Mouse (Mus musculus): ENCODE measurements around the gene Hspe1. TPM values are rescaled to one million over a fixed set of nuclear protein-coding genes. Genes with fewer than 3 reads are reported as not detected.
"Not testable (repeated sequence)": the region's sequence is repeated elsewhere in the genome, so short reads cannot be mapped to it uniquely, and the experiment has no call there.

Gene Hspe1
- total and polyA plus RNA-seq, 3 experiments: 44.5 to 180 (median 153) TPM

- Histone ChIP-seq H3K27ac (no peak overlapping the region; the same call in 1 of the 2 replicates), H3K27me3 (ENCODE audit: control insufficient read depth, insufficient read depth, low read length) (no peaks in the 10 kb centered on the region), H3K4me1 (ENCODE audit: control insufficient read depth, insufficient read depth, low read length) (peaks cover 21% of the 10 kb centered on the region), H3K36me3 (ENCODE audit: control insufficient read depth, insufficient read depth, low read length) (peaks cover 45% of the 10 kb centered on the region), H3K79me2 (replicated peaks; ENCODE audit: control insufficient read depth, insufficient read depth, low read length) (peaks cover 12% of the 10 kb centered on the region), H3K4me3 (no peak overlapping the region), H3K9ac (ENCODE audit: low read depth, low read length) (no peak overlapping the region)
- no peak for TF ChIP-seq POLR2A (IDR thresholded peaks at IDR 0.05; ENCODE audit: insufficient read depth, low read depth, low read length)
- no peak for TF ChIP-seq EP300 (IDR thresholded peaks at IDR 0.05; ENCODE audit: insufficient read depth, low read depth, low read length)
- TF ChIP-seq CTCF (IDR thresholded peaks at IDR 0.05): no peak
- intact Hi-C loops (cut with DNase I): no loop called here
- WGBS: 74% methylated on average over 5 of the region's 5 CpGs
- no peak for DNase-seq
Observed at GRCm38 (mm10) chr1:55055322-55056115, 32.4 kb upstream of the Hspe1 start.

- WGBS: 63% methylated on average over 2 of the region's 3 CpGs
- H3K27ac ChIP-seq; intact Hi-C loops (cut with DNase I); H3K4me3 ChIP-seq; DNase-seq; H3K9ac ChIP-seq (ENCODE audit: low read depth, low read length); H3K27me3 ChIP-seq (ENCODE audit: control insufficient read depth, insufficient read depth, low read length): not testable (repeated sequence)
- peaks cover 15% of the 10 kb centered on the region for H3K79me2 ChIP-seq (replicated peaks; ENCODE audit: control insufficient read depth, insufficient read depth, low read length)
- H3K4me1 ChIP-seq (ENCODE audit: control insufficient read depth, insufficient read depth, low read length): peaks cover 23% of the 10 kb centered on the region
- H3K36me3 ChIP-seq (ENCODE audit: control insufficient read depth, insufficient read depth, low read length): peaks cover 56% of the 10 kb centered on the region
Observed at GRCm38 (mm10) chr1:55058383-55058782, 29.5 kb upstream of the Hspe1 start.

GRCm38 (mm10) chr1:55061099-55061498 lies 26.8 kb upstream of the Hspe1 start:
- Histone ChIP-seq H3K27me3 (ENCODE audit: control insufficient read depth, insufficient read depth, low read length) (no peaks in the 10 kb centered on the region), H3K36me3 (ENCODE audit: control insufficient read depth, insufficient read depth, low read length) (peaks cover 38% of the 10 kb centered on the region), H3K9ac (ENCODE audit: low read depth, low read length) (no peak overlapping the region), H3K27ac (no peak overlapping the region), H3K79me2 (replicated peaks; ENCODE audit: control insufficient read depth, insufficient read depth, low read length) (peaks cover 13% of the 10 kb centered on the region), H3K4me3 (no peak overlapping the region), H3K4me1 (ENCODE audit: control insufficient read depth, insufficient read depth, low read length) (peaks cover 19% of the 10 kb centered on the region)
- WGBS: 86% methylated on average over 5 of the region's 5 CpGs
- intact Hi-C loops (cut with DNase I): no loop called here
- no peak for DNase-seq
- TF ChIP-seq POLR2A (IDR thresholded peaks at IDR 0.05; ENCODE audit: insufficient read depth, low read depth, low read length) (no peak), EP300 (IDR thresholded peaks at IDR 0.05; ENCODE audit: insufficient read depth, low read depth, low read length) (no peak), CTCF (IDR thresholded peaks at IDR 0.05) (no peak)

GRCm38 (mm10) chr1:55061772-55062171 lies 26.2 kb upstream of the Hspe1 start:
- Histone ChIP-seq H3K4me1 (ENCODE audit: control insufficient read depth, insufficient read depth, low read length) (peaks cover 16% of the 10 kb centered on the region), H3K36me3 (ENCODE audit: control insufficient read depth, insufficient read depth, low read length) (peaks cover 32% of the 10 kb centered on the region), H3K4me3 (no peak overlapping the region), H3K9ac (ENCODE audit: low read depth, low read length) (no peak overlapping the region), H3K27me3 (ENCODE audit: control insufficient read depth, insufficient read depth, low read length) (no peaks in the 10 kb centered on the region), H3K27ac (no peak overlapping the region), H3K79me2 (replicated peaks; ENCODE audit: control insufficient read depth, insufficient read depth, low read length) (peaks cover 8% of the 10 kb centered on the region; the same call in 1 of the 2 replicates)
- DNase-seq: no peak
- intact Hi-C loops (cut with DNase I): no loop called here
- 92% methylated on average over 4 of the region's 4 CpGs for WGBS
- TF ChIP-seq EP300 (IDR thresholded peaks at IDR 0.05; ENCODE audit: insufficient read depth, low read depth, low read length) (no peak), CTCF (IDR thresholded peaks at IDR 0.05) (no peak), POLR2A (IDR thresholded peaks at IDR 0.05; ENCODE audit: insufficient read depth, low read depth, low read length) (no peak)

GRCm38 (mm10) chr1:55072328-55072727 lies 15.6 kb upstream of the Hspe1 start:
- H3K79me2 ChIP-seq (replicated peaks; ENCODE audit: control insufficient read depth, insufficient read depth, low read length); intact Hi-C loops (cut with DNase I); H3K9ac ChIP-seq (ENCODE audit: low read depth, low read length); H3K27ac ChIP-seq; H3K27me3 ChIP-seq (ENCODE audit: control insufficient read depth, insufficient read depth, low read length); H3K4me1 ChIP-seq (ENCODE audit: control insufficient read depth, insufficient read depth, low read length); H3K4me3 ChIP-seq; DNase-seq: not testable (repeated sequence)
- H3K36me3 ChIP-seq (ENCODE audit: control insufficient read depth, insufficient read depth, low read length): peaks cover 32% of the 10 kb centered on the region

GRCm38 (mm10) chr1:55074757-55075156 lies 13.2 kb upstream of the Hspe1 start:
- TF ChIP-seq CTCF (IDR thresholded peaks at IDR 0.05) (no peak), EP300 (IDR thresholded peaks at IDR 0.05; ENCODE audit: insufficient read depth, low read depth, low read length) (no peak), POLR2A (IDR thresholded peaks at IDR 0.05; ENCODE audit: insufficient read depth, low read depth, low read length) (no peak)
- peaks cover 37% of the 10 kb centered on the region for H3K36me3 ChIP-seq (ENCODE audit: control insufficient read depth, insufficient read depth, low read length)
- peak overlapping the region; percentile 48; the same call in 1 of the 2 replicates for H3K27ac ChIP-seq

More at GRCm38 (mm10) chr1:55074757-55075156, 13.2 kb upstream of the Hspe1 start:
- H3K9ac ChIP-seq (ENCODE audit: low read depth, low read length): no peak overlapping the region
- intact Hi-C loops (cut with DNase I): no loop called here
- no peaks in the 10 kb centered on the region for H3K27me3 ChIP-seq (ENCODE audit: control insufficient read depth, insufficient read depth, low read length)
- H3K79me2 ChIP-seq (replicated peaks; ENCODE audit: control insufficient read depth, insufficient read depth, low read length): no peaks in the 10 kb centered on the region
- no peak for DNase-seq
- no peaks in the 10 kb centered on the region; the same call in 1 of the 2 replicates for H3K4me1 ChIP-seq (ENCODE audit: control insufficient read depth, insufficient read depth, low read length)
- no peak overlapping the region for H3K4me3 ChIP-seq
- WGBS: 17% methylated on average over 2 of the region's 2 CpGs

All from heart, adult 2 months (tissue).